Mouse (Mus musculus) left cerebral cortex, postnatal 10 days (tissue): Measurements from ENCODE around the gene Vsig4. TPM values are rescaled to one million over a fixed set of nuclear protein-coding genes. Genes with fewer than 3 reads are reported as not detected.
A peak's percentile ranks its signal among the peaks of the same experiment; 100 is the strongest.
"Not testable (repeated sequence)": the region's sequence is repeated elsewhere in the genome, so short reads cannot be mapped to it uniquely, and the experiment has no call there.

ENCODE experiments used
- DNase-seq, 2 experiments: peaks; one replicate each; pipeline ENCODE4 v3.0.0; 2021 to 2022; ENCODE audit warnings: low spot score in 2 of 2, mixed read lengths in 1 of 2; ENCODE audit errors: extremely low spot score in 1 of 2
- intact Hi-C: fragments of 180-260 bp; cut with DNase I; formaldehyde crosslinking; loops from one replicate; pipeline ENCODE4 v1.15.1; 2025
- microRNA-seq: library from miRNA; unstranded; fragments of <30 nt; microRNA quantifications from one replicate; pipeline ENCODE4 v1.2.0, GENCODE M21; 2022
- total RNA-seq, 2 experiments: library from RNA; stranded (reverse); gene quantifications; 2 replicates each; pipeline ENCODE4 v1.2.3; 2021

The Vsig4 gene
- total RNA-seq, result not detected

DNA sequence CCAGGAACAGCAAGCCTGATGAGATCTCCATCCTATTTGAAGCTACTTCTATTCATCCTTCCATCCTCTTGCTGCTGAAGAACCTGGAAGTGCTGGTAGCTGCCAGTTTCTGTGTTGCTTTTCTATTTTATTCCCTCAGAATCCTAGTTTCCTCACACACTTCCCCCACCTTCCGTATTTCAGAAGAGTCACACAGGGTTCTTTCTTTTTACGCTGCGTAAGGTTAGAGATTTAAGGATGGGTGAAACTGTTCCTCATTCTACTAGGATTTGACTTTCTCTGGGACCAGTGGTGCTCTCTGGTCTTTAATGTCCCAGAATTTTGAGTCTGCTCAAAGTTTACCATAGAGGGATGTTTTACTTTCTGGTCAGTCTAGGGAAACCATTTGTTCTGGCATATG, at the start of gene Vsig4:
Gene Vsig4, minus strand, starts transcription at position 101 of the 400 bp plus-strand sequence.
- no peak for DNase-seq
- intact Hi-C loops, result no loop called here

DNA sequence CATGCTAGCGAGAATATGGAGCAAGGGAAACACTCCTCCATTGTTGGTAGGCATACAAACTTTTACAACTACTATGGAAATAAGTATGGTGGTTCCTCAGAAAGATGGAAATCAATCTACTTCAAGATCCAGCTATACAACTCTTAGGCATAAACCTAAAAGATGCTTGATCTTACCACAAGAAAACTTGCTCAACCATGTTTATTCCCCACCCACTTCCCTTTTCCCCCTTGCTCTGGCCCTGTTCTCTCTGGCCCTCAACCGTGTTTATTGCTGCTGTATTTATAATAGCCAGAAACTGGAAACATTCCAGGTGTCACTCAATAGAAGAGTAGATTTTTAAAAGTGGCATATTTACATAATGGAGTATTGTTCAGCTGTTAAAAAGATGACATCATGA, 45.9 kb upstream of the Vsig4 start:
- no peak for DNase-seq
- intact Hi-C loops, result no loop called here

DNA sequence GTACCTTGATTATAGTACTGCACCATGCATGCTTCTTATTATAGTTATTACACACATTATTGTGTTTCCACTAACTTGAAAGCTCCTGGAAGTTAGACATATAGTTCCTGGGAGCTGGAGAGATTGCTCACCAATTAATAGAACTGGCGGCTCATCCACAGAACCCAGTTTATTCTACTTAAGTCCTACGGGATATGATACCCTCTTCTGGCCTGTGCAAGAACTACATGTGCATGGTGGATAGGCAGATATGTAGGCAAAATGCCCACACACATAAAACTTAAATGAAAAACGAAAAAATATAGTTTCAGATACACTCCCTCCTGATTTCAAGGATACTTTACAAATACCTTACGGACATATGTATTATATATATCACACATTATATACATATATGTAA, 36.5 kb upstream of the Vsig4 start:
- DNase-seq, result peak in 1 of 2 experiments; percentile 8
- intact Hi-C loops, result no loop called here

DNA sequence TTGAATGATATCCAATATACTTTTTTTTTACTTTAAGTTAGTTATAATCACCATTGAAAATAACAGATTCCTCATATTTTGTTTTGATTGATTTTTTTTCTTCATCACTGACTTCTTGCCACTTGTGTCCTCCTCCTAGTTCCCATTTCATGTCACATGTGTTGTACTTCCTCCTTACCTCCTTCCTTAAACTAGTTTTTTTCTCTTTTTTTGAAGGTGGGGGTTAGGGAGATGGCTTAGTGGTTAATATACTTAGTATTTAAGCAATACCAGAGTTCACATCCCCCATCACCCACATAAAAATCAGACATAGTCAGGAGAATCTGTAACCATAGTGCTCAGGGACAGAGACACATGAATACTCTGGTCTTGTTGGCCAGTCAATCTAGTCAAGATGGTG, 36.7 kb downstream of the Vsig4 start:
- intact Hi-C loops, result no loop called here

DNA sequence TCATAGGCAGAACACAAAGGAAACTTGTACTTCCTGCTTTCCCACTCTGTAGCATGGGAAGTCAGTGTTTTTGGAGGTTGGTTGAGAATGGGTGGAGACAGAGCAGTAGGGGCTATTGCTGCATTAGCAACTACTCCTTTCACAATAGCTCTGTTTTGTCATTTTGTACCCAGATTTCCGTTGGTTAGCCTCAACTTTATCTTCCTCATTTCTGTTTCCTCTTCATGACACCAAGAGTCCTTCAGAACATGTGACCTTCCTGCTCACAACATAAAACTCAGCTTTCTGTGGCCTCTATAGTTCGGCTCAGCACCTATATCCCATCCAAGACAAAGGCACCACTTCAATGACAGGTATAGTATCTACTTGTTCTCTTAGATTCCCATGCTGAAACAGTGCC, 53.6 kb downstream of the Vsig4 start:
- intact Hi-C loops, result no loop called here
- no peak for DNase-seq

More for the DNA sequence above, 36.7 kb downstream of the Vsig4 start:
- DNase-seq, result no peak

DNA sequence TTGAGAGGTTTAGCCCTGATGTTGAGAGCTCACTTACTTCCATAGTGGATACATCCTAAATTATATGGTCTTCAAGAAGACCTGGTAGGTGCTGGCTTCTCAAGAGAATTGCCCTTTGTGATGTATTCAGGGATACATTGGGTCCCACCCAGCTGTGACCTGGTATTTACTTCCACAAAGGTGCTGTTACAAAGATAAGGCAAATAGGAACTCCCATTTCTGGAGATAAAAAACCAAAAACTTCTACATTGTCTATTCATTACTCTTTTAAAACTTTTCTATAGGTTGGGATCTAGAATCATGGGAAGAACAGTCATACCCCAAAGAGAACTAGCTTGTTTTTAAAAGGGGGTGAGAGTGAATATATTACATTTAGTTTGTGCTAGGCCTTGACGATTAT, 54.2 kb downstream of the Vsig4 start:
- intact Hi-C loops, result no loop called here
- no peak for DNase-seq

DNA sequence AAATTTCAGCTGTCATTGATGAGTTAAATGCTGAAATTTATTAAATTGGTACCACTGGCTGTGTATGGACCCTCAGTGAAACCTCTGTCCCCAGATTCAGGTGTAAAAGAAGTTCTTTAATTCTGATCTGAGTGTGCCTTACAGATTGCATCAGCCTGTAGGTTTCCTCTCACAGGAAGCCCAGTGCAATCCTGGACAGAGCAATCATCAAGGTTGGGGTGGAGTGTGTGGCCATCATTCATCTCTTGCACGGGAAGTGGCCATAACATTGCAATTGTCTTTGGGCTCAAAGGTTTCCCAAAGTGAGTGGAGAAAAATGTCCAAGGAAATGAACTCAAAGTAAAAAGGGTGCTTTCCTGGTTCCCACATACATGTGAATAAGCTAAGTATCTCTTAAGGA, 57.5 kb downstream of the Vsig4 start:
- intact Hi-C loops, result no loop called here
- no peak for DNase-seq

DNA sequence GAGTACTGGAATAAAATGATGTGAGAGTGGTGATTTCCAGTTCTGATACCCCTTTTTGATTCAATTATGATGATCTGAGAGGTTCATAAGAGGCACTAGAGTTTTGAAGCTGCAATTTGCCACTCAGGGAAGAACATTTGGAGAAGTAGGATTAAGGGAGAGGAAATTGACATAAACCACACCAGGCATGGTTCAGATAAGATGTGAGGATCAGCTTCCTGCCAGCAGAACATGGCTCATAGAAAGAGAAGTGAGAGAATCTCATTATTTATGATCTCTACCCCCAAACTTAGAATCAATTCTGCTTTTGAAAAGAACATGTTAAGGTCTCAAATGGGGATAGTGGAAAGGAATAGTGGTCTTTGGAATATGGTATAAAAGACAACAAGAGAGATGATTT, 66.2 kb downstream of the Vsig4 start:
- intact Hi-C loops, result no loop called here
- DNase-seq, result no peak

DNA sequence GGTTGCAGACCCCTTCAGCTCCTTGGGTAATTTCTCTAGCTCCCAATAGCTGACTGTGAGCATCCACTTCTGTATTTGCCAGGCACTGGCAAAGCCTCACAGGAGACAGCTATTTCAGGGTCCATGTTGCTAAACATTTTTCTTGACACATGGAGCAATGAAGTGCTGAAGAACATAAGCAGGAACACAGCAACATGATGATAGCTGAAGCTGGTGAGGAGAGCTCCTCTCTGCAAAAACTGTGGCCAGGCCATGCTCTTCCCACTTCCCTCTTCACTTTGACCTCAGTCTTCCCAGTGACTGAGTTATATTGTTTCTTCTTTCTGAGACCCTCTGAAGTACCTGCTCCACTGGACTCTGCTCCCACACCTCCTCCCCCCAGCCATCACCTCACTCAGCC, 67.8 kb downstream of the Vsig4 start:
- intact Hi-C loops, result no loop called here
- no peak for DNase-seq

DNA sequence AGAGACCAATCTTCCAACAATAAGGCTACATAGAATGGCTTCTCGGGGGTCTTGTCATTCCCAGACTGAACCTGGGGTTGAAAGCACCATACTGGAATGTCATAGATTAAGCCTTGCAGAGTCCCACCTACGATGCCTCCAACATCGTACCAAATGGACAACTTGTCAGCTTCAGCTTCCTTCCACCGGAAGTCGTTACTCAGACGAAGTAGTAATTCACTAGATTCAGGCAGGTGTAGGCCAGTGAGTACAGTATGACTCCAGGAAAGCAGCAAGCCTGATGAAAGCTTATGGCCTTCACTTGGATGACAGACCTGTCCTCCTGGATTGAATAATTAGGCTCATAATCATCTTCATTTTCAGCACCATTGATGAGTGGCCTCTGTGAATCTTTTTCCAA, 69.0 kb downstream of the Vsig4 start:
- no peak for DNase-seq
- intact Hi-C loops, result no loop called here

DNA sequence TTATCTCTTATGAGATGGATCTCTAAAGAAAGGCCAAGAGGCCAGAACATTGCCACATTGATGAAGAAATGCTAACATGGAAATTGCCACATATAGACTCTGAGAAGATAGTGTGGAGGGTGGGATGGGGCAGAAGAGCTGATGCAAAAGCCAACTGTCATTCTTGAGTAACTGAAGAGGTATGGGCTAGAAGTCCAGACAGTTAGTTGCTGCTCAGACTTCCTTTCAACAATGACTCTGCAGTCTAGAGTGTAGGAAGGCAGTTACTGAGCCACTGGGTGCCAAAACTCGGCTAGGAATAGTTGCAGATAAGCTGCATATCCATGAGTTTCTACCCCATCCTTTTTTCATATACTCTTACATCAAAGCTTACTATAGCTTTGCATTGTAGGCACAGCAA, 75.2 kb downstream of the Vsig4 start:
- intact Hi-C loops, result no loop called here

DNA sequence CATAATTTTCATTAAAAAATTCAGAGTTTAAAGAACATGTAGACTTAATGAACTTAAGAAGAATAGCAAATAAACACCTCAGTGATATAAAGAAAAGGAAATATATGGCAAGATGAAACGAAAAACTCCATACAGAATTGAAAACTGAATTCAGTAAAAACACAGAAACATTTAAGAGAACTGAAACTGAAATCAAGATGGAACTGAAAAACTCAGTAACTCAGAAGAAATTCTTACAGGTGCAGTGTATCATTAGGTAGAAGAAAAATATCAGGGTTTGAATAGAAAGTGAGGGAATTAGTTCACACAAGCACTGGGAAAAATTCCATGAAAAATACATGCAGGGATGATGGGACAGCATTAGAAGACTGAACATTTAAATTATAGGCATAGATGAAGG, 86.4 kb downstream of the Vsig4 start:
- DNase-seq, result no peak
- intact Hi-C loops, result no loop called here

More for the DNA sequence above, 75.2 kb downstream of the Vsig4 start:
- DNase-seq, result no peak

DNA sequence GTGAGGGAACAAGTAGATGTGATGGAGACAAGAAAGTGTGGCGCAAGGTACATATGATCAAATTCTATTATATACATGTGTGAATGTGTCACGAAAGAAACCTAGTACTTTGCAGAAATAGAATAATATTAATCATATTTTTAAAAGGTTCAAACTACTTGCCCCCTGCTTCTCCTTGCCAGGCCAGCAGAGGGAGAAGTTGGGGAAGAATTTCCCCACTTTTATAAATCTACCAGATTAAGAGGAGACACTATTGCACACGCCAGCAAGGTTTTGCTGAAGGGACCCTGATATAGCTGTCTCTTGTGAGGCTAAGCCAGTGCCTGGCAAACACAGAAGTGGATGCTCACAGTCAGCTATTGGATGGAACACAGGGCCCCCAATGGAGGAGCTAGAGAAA, 88.1 kb downstream of the Vsig4 start:
- intact Hi-C loops, DNase-seq: not testable (repeated sequence)

Small RNA genes lying within 50 kb of the gene (microRNA-seq; reads per million reads assigned to microRNA genes)
- gene Mir223, result 26.2 reads per million, percentile 43 among the genes with 10 or more reads in this experiment

Other genes with a start within 250 kb of the Vsig4 start
- gene Msn, start 197.4 kb downstream of the Vsig4 start, total RNA-seq, result 10 to 100 TPM; 22.0 to 24.4 TPM
- 1 to 10 TPM; 1.5 to 1.8 TPM for gene Heph, start 161.9 kb upstream of the Vsig4 start, total RNA-seq
- gene Hsf3, start 162.9 kb upstream of the Vsig4 start, total RNA-seq, result not detected